ENCODE assay signal across 28 mouse cellular contexts in genomic region chr2:145817195-145817594, GRCm38 (mm10).
DNase-seq lines count a peak whose midpoint lies in the region; ATAC-seq and TF ChIP-seq lines count a peak whose summit lies in the region.
"Had no signal": no experiment of that assay in that cellular context is flagged by ENCODE, and none has a peak within 500 bp of the region (broad histone marks: within the 10 kb centered on the region; RNA-seq: fewer than 3 reads in every experiment).

No protein-coding gene starts in this region.

- H3K4me1 ChIP-seq in heart, embryonic 12.5 days (replicated peaks) = peaks cover 34% of the 10 kb centered on the region
- H3K4me1 ChIP-seq in heart, embryonic 15.5 days (replicated peaks) = peaks cover 11% of the 10 kb centered on the region
- no peaks in the 10 kb centered on the region for H3K4me1 ChIP-seq in liver, adult 2 months (ENCODE audit: control insufficient read depth, insufficient read depth, low read length)
- no peaks in the 10 kb centered on the region for H3K4me1 ChIP-seq in liver, embryonic 12.5 days
- H3K4me1 ChIP-seq: embryonic facial prominence, embryonic 13.5 days; forebrain, embryonic 12.5 days; forebrain, embryonic 15.5 days; hindbrain, embryonic 10.5 days; hindbrain, embryonic 13.5 days; intestine, embryonic 15.5 days had no signal

- no peak for TF ChIP-seq POLR2A in liver, adult 2 months (IDR thresholded peaks at IDR 0.05; ENCODE audit: extremely low read depth, insufficient read depth, low read length)

- H3K4me2 ChIP-seq in heart, embryonic 12.5 days = no peak overlapping the region
- no peak overlapping the region for H3K4me2 ChIP-seq in heart, embryonic 15.5 days
- no peak overlapping the region for H3K4me2 ChIP-seq in liver, embryonic 12.5 days
- H3K4me2 ChIP-seq: embryonic facial prominence, embryonic 13.5 days; forebrain, embryonic 12.5 days; forebrain, embryonic 15.5 days; hindbrain, embryonic 13.5 days; intestine, embryonic 15.5 days had no signal

- ATAC-seq in heart, embryonic 12.5 days (ENCODE audit: insufficient number of reproducible peaks, low FRiP score) = no peak
- 0 out of 2 replicates have a peak, but pooled peaks have one; percentile 33 for ATAC-seq in heart, embryonic 15.5 days (replicated peaks; ENCODE audit: insufficient number of reproducible peaks, insufficient read depth, low FRiP score, low read depth)
- no peak for ATAC-seq in liver, embryonic 12.5 days
- ATAC-seq: activated CD4-positive, CD25-positive, alpha-beta regulatory T cell, adult 4 months; forebrain, embryonic 15.5 days; hindbrain, embryonic 16.5 days; intestine, embryonic 15.5 days had no signal

- peaks cover 6% of the 10 kb centered on the region; the same call in 1 of the 2 replicates for H3K79me2 ChIP-seq in liver, adult 2 months (ENCODE audit: control insufficient read depth, insufficient read depth, low read length)

- no peak for TF ChIP-seq CTCF in liver, adult 2 months (IDR thresholded peaks at IDR 0.05; ENCODE audit: low read depth, low read length)

- no peaks in the 10 kb centered on the region for H3K27me3 ChIP-seq in heart, embryonic 12.5 days (replicated peaks)
- H3K27me3 ChIP-seq in heart, embryonic 15.5 days = no peaks in the 10 kb centered on the region
- H3K27me3 ChIP-seq in liver, adult 2 months (ENCODE audit: control insufficient read depth, insufficient read depth, low read length) = no peaks in the 10 kb centered on the region
- no peaks in the 10 kb centered on the region for H3K27me3 ChIP-seq in liver, embryonic 12.5 days (replicated peaks)
- H3K27me3 ChIP-seq: embryonic facial prominence, embryonic 13.5 days; forebrain, embryonic 12.5 days; forebrain, embryonic 15.5 days; hindbrain, embryonic 13.5 days; intestine, embryonic 15.5 days had no signal

- 10% methylated on average over 5 of the region's 5 CpGs for whole genome bisulfite sequencing in heart, embryonic 12.5 days
- 24% methylated on average over 5 of the region's 5 CpGs for WGBS in heart, embryonic 15.5 days
- 66% methylated on average over 5 of the region's 5 CpGs for WGBS in liver, adult 2 months
- 37% methylated on average over 5 of the region's 5 CpGs for WGBS in liver, embryonic 12.5 days (ENCODE audit: insufficient replicate concordance)

- H3K9ac ChIP-seq in heart, embryonic 12.5 days = no peak overlapping the region
- H3K9ac ChIP-seq in heart, embryonic 15.5 days = no peak overlapping the region
- H3K9ac ChIP-seq in liver, adult 2 months (ENCODE audit: low read depth, low read length) = no peak overlapping the region
- H3K9ac ChIP-seq in liver, embryonic 12.5 days = no peak overlapping the region
- H3K9ac ChIP-seq: embryonic facial prominence, embryonic 13.5 days; forebrain, embryonic 12.5 days; forebrain, embryonic 15.5 days; hindbrain, embryonic 13.5 days; intestine, embryonic 15.5 days had no signal

- H3K9me3 ChIP-seq in heart, embryonic 12.5 days (replicated peaks) = peaks cover 16% of the 10 kb centered on the region
- H3K9me3 ChIP-seq in heart, embryonic 15.5 days (replicated peaks) = no peaks in the 10 kb centered on the region
- H3K9me3 ChIP-seq in liver, embryonic 12.5 days (replicated peaks) = no peaks in the 10 kb centered on the region; the same call in 1 of the 2 replicates
- H3K9me3 ChIP-seq: intestine, embryonic 15.5 days had no signal

- intact Hi-C loops in heart, postnatal 36 days (cut with DNase I) = no loop called here
- intact Hi-C loops in heart, postnatal 25 days (cut with DNase I) = no loop called here

- peak overlapping the region; percentile 58 for H3K27ac ChIP-seq in heart, embryonic 12.5 days (ENCODE audit: poor library complexity, severe bottlenecking)
- H3K27ac ChIP-seq in heart, embryonic 15.5 days = peak overlapping the region; percentile 56
- H3K27ac ChIP-seq in liver, adult 2 months (replicated peaks; ENCODE audit: insufficient read depth, low read depth, low read length) = peak overlapping the region; percentile 37; the same call in 1 of the 2 replicates
- no peak overlapping the region for H3K27ac ChIP-seq in liver, embryonic 12.5 days
- H3K27ac ChIP-seq: embryonic facial prominence, embryonic 10.5 days; embryonic facial prominence, embryonic 13.5 days; forebrain, embryonic 12.5 days; forebrain, embryonic 15.5 days; hindbrain, embryonic 10.5 days; hindbrain, embryonic 13.5 days; intestine, embryonic 15.5 days had no signal

- no peak overlapping the region for H3K4me3 ChIP-seq in heart, embryonic 12.5 days
- no peak overlapping the region for H3K4me3 ChIP-seq in heart, embryonic 15.5 days
- H3K4me3 ChIP-seq in liver, adult 2 months (ENCODE audit: insufficient read depth, low read depth, low read length) = no peak overlapping the region
- H3K4me3 ChIP-seq in liver, embryonic 12.5 days = no peak overlapping the region
- H3K4me3 ChIP-seq: embryonic facial prominence, embryonic 10.5 days; embryonic facial prominence, embryonic 13.5 days; erythroblast, embryonic 14.5 days; forebrain, embryonic 12.5 days; forebrain, embryonic 15.5 days; hindbrain, embryonic 10.5 days; hindbrain, embryonic 13.5 days; intestine, embryonic 15.5 days had no signal

- H3K36me3 ChIP-seq in heart, embryonic 12.5 days = peaks cover 14% of the 10 kb centered on the region
- H3K36me3 ChIP-seq in heart, embryonic 15.5 days = 0 out of 2 replicates have a peak, but pooled peaks cover 9% of the 10 kb centered on the region
- no peaks in the 10 kb centered on the region; the same call in 1 of the 2 replicates for H3K36me3 ChIP-seq in liver, adult 2 months (ENCODE audit: control insufficient read depth, insufficient read depth, low read length)
- no peaks in the 10 kb centered on the region for H3K36me3 ChIP-seq in liver, embryonic 12.5 days
- H3K36me3 ChIP-seq: forebrain, embryonic 12.5 days; forebrain, embryonic 15.5 days had no signal

- DNase-seq in heart, adult 11 months = peak; percentile 76
- DNase-seq in heart, postnatal 36 days = no peak
- DNase-seq in heart, adult 8-10 months (ENCODE audit: low spot score) = no peak
- DNase-seq in heart, postnatal 25 days (ENCODE audit: low spot score) = no peak
- DNase-seq in liver, adult 2 months (ENCODE audit: extremely low read depth, low read depth, low spot score) = no peak
- DNase-seq: adrenal gland, adult 8-10 months; adrenal gland, postnatal 25 days; cerebellum, adult 11-12 months; cerebellum, adult 8-10 months; cerebellum, postnatal 10 days; cerebellum, postnatal 36 days; embryo, embryonic 11 days; gastrocnemius, postnatal 25 days; kidney, adult 11 months; kidney, adult 8-10 months had no signal
